Mouse (Mus musculus): Measurements from ENCODE around the gene 1110032A03Rik.

The 1110032A03Rik gene

DNA sequence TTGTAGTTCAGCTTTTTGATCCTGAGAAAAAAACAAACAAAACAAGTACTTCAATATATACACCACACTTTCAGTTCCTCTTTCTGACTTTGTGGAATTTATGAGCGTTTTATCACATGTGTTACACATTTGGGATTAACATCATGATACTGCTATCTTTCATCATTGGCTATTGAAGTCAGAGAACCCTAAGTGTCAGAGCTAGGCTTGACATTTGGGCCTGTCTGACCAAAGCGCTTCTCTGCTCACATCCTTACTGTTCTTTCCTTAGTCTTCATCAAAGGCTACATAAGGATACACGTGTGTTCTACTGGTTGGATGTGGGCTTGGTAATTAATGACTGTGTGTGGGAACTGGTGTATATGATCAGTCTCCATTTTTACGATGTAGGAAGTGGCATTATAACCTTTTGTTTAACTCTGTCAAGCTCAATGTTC is 1.3 kb downstream of the 1110032A03Rik start:
- DNase-seq (ENCODE audit: low read depth, low spot score) = no peak

DNA sequence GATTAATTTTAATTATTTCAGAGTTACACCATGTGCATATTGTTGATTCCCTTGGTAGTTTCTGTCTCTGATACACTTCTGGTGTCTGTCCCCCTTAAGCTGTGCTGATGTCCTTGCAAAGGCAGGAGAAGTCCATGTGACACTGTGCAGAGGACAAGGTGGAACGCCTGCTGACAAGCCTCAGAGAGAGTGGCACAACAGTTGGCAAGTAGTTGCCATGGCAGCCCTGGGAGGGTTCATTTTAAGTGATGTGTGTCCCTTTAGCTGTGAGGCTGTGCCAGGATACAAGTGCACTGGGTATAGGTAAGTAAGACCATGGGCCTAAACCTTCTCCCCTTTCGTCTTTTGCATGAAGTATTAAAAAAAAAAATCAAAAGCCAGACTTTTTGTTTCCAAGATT is 5.3 kb downstream of the 1110032A03Rik start:
- no peak for DNase-seq (ENCODE audit: low read depth, low spot score)

DNA sequence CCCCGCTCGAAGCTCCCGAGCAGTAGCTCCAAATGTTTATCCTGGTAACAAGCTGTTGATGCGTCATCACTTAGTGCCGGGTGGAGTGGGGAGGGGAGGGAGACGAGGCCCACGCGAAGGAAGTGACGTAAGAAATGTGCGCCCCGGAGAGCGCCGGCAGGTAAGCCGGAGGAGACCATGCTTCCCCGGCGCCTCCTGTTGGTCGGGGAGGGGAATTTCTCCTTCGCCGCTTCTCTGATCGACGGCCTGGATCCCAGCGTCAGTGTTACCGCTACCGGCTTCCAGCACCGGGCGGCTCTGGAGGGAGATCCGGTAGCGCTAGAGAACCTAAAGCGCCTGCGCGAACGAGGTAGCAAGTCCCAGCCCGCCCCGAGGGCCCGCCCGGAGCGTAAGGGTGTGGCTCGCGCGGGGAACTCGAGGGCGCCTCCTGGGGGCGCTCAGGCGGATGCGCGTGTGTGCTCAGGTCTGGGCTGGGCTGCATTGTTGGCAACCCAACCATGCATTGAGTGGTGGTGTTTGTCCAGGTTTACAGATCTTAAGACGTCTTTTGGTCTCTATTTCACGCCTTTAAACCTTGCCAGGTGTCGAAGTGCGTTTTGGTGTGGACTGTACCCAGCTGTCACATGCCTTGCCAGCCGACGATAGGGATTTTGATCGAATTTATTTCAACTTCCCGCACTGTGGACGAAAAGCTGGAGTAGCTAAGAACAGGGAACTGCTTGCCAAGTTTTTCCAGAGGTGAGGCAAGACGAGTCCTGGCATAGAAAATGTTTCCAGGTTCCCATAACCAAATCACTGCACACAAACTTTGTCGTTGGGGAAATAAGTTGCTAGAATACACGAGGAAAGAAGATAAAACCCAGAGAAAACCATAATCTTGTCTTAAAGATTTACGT is 7.0 kb downstream of the 1110032A03Rik start, which contains the start of gene Fdxacb1:
Gene Fdxacb1 (plus strand): TSS at position 130 of the 896 bp plus-strand sequence.
- DNase-seq (ENCODE audit: low read depth, low spot score) = peak; percentile 99

DNA sequence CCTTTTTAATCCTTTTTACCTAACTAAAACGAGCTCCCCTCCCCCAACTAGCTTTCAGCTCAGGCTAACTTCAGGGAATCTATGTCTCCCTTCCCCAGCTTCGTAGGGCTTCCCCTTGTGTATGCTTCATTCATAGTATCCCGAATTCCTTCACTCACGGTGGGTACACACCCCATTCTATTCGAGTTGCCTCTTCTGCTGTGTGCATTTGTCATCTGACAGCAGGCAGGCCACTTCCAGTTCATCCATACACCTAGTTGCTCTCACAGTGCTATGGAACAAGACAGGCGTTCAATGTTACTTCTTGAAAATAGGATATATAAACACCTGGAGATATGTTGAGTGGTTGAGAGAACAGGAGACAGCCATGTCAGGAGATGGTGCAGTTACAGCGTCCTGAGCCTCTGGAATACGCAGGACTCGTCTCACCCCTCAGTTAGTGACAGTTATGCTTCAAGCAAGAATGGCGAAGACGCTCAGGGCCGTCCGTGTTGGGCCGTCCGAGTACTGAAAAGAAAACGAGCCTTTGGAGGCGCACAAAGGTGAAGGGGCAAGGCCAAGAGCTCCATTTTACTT is 7.7 kb downstream of the 1110032A03Rik start:
- DNase-seq (ENCODE audit: low read depth, low spot score) = no peak

DNA sequence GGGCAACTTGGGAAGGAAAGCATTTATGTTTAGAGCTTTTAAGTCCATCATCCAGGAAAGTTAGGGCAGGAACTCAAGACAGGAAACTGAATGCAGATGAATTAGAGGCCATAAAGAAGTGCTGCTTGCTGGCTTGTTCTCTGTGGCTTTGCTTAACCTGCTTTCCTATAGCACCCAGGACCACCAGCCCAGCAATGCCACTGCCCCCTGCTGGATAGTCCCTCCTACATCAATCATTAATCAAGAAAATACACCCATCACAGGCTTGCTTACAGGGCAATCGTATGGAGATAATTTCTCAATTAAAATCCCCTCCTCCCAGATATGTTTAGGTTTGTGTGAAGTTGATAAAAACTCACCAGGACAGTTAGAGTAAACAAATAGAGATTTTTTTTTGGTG is 12.0 kb downstream of the 1110032A03Rik start:
- no peak for DNase-seq (ENCODE audit: low read depth, low spot score)

DNA sequence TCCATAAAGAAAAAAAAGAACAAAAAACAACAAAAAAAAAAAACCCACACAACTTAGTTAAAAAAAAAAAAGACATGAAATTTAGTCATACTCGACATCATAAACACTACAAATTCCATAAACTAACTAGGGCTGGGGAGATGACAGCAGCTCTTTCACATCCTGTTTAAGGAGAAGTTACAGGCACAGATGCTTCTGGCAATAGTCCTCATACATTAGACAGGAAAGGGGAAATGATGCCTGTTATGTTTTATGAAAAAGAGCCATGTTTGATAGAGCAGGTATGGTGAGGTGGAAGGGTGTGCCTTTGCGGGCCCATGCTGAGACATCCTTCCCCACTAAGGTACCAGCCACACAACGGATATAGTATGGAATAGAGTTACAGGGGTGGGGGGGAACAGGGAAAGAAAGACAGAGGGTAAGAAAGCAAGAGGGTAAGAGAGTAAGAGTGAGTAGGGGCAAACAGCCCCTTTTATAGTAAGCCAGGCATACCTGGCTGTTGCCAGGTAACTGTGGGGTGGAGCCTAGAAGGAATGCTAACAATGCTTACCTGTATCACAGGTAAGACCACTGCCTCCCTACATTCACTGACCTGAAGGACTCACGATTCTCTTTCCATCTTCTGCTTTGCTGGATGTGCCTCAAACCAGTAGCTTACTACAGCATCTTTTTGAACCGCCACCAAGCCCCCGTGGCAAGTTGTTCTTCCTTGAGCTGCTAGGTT is 13.6 kb downstream of the 1110032A03Rik start:
- no peak for DNase-seq (ENCODE audit: low read depth, low spot score)

DNA sequence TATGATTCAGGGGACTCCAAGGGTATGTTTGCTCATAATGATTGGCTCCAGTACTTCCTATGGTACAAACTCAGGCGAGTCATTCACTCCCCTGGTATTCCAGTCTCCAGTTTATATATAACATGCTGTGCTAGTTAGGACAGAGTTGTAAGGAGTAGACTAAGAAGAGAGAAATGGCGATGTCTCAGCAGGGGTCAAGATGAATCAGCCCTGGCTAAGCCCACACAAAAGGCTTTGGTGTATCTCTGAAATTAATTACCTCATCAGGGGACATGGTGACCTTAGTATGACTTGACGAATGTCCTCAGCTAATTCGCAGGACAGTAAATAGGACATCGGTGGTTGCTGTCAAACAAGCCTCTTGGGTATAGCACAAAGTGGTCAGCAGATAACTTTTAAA is 18.6 kb downstream of the 1110032A03Rik start:
- DNase-seq (ENCODE audit: low read depth, low spot score) = no peak

DNA sequence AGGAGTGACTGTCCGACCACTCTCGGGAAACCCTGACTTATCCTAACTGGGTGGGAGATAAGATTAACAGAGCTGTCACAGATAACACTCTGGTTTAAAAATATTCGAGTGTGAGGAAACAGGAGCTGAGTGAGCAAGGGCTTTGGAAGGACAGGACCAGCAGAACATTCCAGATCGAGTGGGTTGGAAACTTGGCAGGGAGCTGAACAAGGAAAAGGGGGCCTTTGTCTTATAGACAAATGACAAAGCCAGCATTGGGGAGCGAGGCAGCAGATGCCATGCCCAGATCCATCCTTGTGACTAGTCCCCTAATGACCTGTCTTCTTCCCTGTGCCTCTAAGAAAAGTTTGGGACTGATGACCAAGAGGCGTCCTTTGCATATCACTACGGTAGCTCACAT is 21.4 kb downstream of the 1110032A03Rik start:
- DNase-seq (ENCODE audit: low read depth, low spot score) = no peak

DNA sequence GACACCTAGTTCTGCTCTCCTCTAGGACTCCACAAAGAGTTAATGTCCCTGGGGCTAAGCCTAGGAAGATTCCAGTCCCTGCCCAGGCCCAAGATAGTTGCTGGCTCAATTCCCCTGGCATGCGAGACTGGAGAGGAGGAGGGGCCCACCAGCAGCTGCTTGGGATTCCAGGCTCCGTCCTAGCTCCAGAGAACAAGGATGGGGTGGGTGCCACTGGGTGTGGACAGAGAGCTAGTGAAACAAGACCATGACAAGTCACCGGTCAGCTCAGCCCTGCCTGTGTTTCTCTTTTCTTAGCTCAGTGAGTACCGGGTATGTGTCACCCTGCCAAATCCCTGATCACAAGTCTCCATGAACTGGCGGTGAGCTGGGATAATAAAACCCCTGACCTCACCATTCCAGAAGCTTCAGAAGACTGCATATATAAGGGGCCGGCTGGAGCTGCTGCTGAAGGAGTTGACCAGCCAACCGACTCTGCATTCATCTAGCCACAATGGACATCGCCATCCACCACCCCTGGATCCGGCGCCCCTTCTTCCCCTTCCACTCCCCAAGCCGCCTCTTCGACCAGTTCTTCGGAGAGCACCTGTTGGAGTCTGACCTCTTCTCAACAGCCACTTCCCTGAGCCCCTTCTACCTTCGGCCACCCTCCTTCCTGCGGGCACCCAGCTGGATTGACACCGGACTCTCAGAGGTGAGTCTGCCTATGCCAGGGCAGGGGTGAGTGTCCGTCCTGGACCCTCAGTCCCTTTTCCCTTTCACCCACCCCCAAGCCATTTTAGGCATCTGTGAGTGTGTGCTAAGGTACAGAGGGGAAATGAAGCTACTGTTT is 22.3 kb downstream of the 1110032A03Rik start:
- DNase-seq (ENCODE audit: low read depth, low spot score) = no peak

DNA sequence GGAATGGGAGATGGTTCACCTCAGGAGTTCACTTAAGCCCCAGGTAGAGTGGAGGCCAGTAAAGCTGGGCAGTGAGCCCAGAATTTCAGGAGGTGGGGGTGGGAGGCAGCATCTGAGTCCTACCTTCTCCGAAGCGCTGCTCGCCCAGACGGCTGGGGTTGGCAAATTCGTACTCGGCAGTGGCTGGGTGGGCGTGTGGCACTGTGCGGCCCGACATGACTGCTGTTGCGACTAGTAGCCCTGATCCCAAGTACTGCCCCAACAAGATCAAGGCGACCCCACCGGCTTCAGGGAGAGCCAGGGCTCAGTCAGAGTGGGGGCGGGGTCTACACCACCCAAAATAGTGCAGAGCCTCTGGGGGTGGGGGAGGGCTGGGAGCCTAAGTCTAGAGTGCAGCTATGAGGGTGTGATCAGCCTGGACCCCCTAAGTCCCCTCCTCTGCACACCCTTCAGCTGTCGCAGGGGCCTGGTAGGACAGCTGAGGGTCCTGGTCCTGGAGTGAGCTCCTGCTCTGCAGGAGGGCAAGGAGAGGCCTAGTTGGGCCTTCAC is 23.2 kb downstream of the 1110032A03Rik start, which contains the start of gene Hspb2:
Gene Hspb2 (minus strand): TSS at position 301 of the 549 bp plus-strand sequence.
- no peak for DNase-seq (ENCODE audit: low read depth, low spot score)

DNA sequence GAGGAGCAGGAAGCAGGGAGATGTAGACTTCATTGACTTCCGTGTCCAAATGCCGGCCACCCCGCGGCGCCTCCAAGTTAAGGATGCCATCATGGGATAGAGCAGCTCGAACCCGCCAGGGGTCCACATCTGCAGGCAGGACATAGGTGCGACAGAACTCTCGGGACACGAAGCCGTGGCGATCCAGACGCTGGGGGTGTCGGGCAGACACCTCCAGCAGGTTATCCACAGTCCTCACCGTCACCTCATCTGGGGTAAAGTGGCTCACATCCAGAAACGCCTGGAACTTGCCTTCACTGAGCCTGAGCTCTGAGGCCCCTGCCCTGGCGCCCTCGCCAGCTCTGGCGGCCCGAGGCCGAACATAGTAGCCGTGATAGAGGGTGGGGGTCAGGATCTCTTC is 24.0 kb downstream of the 1110032A03Rik start, which contains the start of gene Cryab:
Gene Cryab (plus strand): TSS at position 3 of the 400 bp plus-strand sequence.
- DNase-seq (ENCODE audit: low read depth, low spot score) = no peak

DNA sequence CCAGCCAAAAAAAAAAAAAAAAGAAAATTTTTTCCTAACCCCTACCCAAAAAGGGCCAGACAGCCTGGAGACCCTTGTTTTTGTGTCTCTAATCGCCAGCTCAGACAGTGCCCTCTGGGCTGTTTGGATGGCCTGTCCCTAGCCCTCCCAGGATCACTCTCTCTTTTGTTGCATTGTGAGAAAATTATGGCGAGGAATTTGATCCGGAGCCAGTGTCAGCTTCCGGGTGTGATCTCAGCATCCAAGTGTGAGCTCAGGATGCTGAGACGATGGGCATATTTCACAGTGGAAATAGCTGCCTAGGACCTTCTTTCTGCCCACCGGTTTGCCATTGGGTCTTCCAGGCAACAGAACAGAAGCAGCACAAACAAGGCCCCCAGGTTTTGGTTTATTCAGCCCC is 24.6 kb downstream of the 1110032A03Rik start:
- DNase-seq (ENCODE audit: low read depth, low spot score) = no peak

DNA sequence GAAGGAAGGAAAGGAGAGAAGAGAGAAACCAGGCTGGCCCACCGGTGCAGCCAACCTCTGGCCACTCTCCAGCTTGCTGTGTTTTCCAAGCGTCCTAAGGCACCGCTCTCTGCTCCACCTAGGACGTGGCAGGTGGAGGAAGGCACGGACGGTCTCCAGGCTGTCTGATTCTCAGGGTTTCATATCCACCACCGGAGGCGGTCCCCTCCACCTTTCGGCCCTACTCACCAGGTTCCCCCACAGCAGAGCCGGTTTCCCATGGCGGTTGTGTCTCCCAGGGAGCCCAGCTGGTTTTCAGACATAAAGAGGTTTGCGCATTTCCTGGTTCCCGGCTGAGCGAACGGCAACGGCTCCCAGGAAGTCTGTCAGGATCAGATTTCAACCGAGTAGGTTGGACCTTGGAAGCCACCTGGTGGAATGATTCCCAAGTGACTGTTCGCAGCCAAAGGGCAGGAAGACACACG is 29.1 kb downstream of the 1110032A03Rik start, which contains the start of gene 2310030G06Rik:
Gene 2310030G06Rik (minus strand): TSS at position 323 of the 464 bp plus-strand sequence.
- DNase-seq (ENCODE audit: low read depth, low spot score) = peak; percentile 23

DNA sequence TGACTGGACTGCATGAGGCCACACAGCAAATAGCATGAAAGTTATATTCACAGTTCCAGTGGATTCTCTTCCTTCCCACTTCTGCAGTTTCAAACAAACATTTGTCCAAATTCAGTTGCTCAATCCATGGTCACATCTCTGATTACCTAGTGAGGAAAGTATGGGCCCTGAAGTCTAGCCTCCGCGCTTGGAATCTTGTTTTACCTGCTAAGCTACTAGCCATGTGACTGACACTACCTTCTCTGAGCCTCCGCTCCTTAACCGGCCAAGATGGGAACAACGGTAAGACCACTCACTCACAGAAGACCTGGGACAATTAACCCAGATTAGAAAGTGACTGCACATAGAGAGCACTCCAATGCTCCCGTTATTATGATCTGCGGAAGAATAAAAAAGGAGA is 29.5 kb downstream of the 1110032A03Rik start:
- DNase-seq (ENCODE audit: low read depth, low spot score) = no peak

DNA sequence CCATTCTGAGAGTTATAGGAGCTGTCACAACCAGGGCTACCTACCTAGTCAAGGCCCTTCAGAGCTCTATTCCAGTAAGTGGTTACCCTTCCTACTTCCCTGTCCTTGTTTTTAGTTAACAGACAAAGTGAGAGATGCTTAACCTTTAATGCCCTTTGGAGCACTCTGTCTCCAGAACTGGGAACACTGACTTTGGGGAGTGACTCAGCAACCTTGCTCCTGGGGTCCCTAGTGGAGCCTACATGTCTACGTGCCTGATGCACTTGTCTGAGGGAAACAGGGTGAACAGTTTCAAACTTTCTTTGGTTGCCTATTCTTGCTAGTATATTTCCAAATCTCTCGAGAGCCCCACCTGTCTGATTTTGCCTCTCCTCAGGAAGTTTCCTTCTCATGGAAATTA is 32.6 kb downstream of the 1110032A03Rik start:
- DNase-seq (ENCODE audit: low read depth, low spot score) = no peak

DNA sequence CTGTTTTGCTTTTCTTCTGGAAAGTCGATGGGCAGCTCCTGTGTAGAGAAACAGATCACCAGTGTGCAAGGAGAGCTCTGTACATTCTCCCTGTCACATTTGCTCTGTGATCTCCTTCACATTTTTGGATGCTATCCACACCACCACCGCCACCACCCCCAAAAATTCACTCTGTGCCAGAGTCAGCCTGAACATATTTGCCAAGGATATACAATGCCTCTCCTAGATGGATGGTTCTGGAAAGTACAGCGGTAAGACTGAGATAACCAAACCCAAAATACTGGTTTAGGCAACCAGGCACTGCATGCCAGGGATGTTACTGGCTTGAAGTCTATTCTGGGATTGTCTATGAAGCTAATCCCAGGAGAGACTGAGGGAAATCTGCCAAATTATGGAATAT is 33.1 kb downstream of the 1110032A03Rik start:
- no peak for DNase-seq (ENCODE audit: low read depth, low spot score)

DNA sequence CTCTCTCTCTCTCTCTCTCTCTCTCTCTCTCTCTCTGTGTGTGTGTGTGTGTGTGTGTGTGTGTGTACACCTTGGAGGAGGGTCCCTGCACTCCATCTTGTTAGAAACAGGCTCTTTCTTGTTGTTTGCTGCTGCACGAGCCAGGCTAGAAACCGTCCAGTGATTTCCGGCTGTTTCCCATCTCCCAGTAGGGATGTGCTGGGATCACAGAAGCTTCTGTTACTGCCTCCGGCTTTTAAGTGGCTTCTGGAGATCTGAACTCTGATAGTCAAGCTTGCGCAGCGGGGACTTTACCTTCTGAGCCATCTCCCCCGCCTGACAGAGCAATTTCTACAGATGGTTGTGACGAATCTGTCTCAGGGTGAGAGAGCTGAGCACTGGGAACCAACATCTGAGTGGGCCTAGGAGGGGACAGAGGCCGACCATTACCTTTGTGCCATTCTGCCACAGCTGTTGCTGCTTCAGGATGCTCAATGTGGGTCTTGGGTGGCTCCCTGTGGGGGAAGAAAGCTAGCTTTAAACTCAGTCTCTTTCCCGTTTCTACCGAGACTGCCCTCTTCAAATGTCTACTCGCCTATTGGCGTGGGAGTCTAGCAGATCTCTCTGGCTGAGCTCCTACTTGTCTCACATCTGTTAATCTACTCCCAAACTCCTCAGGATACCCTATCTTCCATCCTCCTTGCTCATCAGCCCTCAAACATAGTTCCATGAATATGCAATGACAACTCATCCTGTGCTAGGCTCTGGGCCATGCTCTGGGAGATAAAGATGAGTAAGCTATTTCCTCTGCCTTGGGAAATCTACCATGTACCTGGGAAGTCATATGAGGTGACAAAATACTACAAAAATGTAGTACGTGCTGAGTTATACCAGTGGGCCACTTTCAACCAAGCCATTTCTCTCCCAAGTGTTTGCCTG is 34.2 kb downstream of the 1110032A03Rik start:
- no peak for DNase-seq (ENCODE audit: low read depth, low spot score)

DNA sequence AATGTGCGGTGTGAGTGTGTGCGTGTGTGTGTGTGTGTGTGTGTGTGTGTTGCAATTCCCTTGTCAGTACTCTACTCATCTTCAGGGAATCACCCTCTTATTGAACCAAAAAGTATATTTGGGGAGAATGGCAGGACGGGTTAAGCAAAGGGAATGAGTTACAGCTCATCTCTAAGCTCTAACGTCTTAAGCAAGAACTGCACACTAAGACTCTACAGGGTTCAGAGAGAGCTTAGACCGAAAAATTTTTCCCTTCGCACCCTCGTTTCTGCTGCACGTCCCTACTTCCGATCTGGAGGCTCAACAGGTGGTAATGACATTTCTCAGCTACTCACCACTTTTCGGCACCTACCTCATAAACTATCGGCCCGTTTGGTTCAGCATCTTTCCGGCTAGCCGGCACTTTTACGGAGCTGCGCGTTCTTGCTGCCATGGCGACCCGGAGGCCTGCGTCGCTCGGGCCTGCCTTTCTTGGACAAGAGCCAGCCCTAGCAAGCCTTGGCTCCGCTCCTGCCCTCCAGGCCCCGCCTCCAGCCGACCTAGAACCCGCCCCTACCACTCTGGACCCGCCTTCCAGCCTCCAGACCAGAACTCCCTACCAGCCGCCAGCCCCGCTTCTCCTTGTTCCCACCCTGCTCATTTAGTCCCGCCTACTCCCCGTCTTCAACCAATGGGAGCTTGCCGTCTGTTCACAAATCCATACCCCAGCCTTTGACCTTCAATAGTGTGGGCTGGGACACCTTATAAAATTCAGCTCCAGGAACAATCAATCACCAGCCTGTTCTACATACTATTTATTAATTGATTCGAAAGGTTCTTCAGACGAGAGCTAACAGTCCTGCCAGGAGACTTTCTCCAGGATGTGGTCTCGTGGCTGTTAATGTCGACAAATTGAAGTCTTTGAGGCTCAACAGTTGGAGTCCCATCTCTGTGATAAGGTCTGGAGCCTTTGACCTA is 36.1 kb downstream of the 1110032A03Rik start, which contains the start of gene Dixdc1:
Gene Dixdc1 (minus strand): TSS at position 604 of the 957 bp plus-strand sequence.
- peak; percentile 82 for DNase-seq (ENCODE audit: low read depth, low spot score)
